Mouse (Mus musculus): ENCODE data around the gene Gm20696.
A peak's percentile ranks its signal among the peaks of the same experiment; 100 is the strongest.

DNA sequence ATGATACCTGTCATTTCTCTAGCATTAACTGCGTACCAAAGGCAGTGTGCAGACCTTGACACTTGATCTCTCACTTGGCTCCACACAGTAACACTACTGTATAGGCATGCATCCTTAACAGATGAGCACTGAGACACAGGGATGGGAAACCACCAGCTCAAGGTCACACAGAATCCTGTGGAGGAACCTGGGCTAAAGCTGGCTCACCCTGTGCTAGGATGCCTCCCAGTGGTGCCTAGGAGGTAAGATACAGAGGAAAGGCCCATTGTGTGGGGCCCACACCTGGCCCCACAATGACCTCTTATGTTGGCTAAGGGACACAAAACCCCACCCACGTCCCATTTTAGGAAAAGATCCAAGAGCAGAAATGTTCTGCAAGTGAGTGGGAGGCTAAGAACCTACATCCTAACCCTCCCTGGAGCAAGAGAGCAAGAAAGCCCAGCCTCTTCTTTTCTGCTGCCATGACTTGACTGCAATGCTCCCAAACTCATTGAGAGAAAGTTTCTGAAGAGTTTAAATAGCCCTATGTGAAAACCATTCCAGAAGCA lies 213.9 kb downstream of the Gm20696 start:
- TF ChIP-seq CTCF (IDR thresholded peaks at IDR 0.05; ENCODE audit: extremely low read depth, insufficient read depth, insufficient read length, insufficient replicate concordance), result peak; percentile 79; the same call in 1 of the 2 replicates
- TF ChIP-seq POLR2A (IDR thresholded peaks at IDR 0.05; ENCODE audit: low read depth, low read length), result no peak
